Mouse (Mus musculus) forebrain, embryonic 12.5 days (tissue): ENCODE measurements around the gene Dusp14. TPM values are rescaled to one million over a fixed set of nuclear protein-coding genes. Genes with fewer than 3 reads are reported as not detected.
A peak's percentile ranks its signal among the peaks of the same experiment; 100 is the strongest.

Experiments
- ATAC-seq: fragments of 200-750 bp; cut with Nextera tagmentation; 2 replicates; pipeline ENCODE4 v1.8.0; 2017; ENCODE audit warnings: moderate TSS enrichment; ENCODE audit not compliant: low FRiP score
- H3K27ac ChIP-seq: fragments of 300-500 bp; sonication (generic); 2 replicates; pipeline ENCODE4 v1.5.1; 2016; ENCODE audit warnings: mild to moderate bottlenecking
- H3K27me3 ChIP-seq: fragments of 300-500 bp; sonication (generic); 2 replicates; pipeline ENCODE4 v1.6.1; 2016; ENCODE audit warnings: mild to moderate bottlenecking
- H3K36me3 ChIP-seq: fragments of 300-500 bp; sonication (generic); replicated peaks from 2 replicates; pipeline ENCODE4 v1.6.1; 2016; ENCODE audit warnings: mild to moderate bottlenecking
- H3K4me1 ChIP-seq: fragments of 300-500 bp; sonication (generic); 2 replicates; pipeline ENCODE4 v1.6.1; 2016
- H3K4me2 ChIP-seq: fragments of 300-500 bp; sonication (generic); 2 replicates; pipeline ENCODE4 v1.6.1; 2016; ENCODE audit warnings: mild to moderate bottlenecking, moderate library complexity
- H3K4me3 ChIP-seq: fragments of 300-500 bp; sonication (generic); replicated peaks from 2 replicates; pipeline ENCODE4 v1.5.1; 2016; ENCODE audit warnings: mild to moderate bottlenecking
- H3K9ac ChIP-seq: fragments of 300-500 bp; sonication (generic); 2 replicates; pipeline ENCODE4 v1.6.1; 2016; ENCODE audit warnings: mild to moderate bottlenecking
- H3K9me3 ChIP-seq: fragments of 300-500 bp; sonication (generic); 2 replicates; pipeline ENCODE4 v1.6.1; 2016
- WGBS: fragments of 180-500 bp; shearing (Covaris S2); methylation state at CpG from one replicate; pipeline ENCODE4 v1.1.7; 2016; 5-methylcytosine and 5-hydroxymethylcytosine counted together
- polyA plus RNA-seq: library from polyadenylated mRNA; unstranded; fragments of >200 nt; fragmentation: Nextera tagmentation; extraction: Ambion mirVana; gene quantifications from 2 replicates; pipeline ENCODE4 v1.2.1, GENCODE M21; 2016

Dusp14 gene
- polyA plus RNA-seq, 1 experiment from 2014 or later: 20.6 TPM

DNA sequence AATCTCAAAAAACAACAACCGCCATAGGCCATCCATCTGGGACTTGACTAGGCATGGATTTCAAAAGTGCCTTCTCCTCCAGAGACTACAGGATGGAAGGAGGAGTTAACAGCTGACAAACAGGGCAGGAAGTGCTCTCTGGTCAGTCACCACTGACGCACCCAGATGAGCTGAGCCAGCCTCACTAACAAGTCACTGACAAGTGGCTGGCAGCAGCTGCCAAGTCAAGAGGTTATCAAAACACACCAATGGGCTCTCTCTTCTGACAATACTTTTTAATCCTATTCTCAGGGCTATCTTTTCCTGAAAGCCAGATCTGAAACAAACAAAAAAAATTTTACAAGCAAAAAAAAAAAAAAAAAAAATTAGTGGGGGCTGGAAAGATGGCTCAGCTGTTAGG is 6.3 kb downstream of the Dusp14 start:
- Histone ChIP-seq H3K27ac (no peak overlapping the region), H3K4me2 (no peak overlapping the region), H3K36me3 (no peaks in the 10 kb centered on the region), H3K9ac (no peak overlapping the region), H3K4me1 (peaks cover 10% of the 10 kb centered on the region), H3K27me3 (peaks cover 12% of the 10 kb centered on the region), H3K9me3 (no peaks in the 10 kb centered on the region), H3K4me3 (no peak overlapping the region)
- no peak for ATAC-seq
- WGBS: 67% methylated on average over 2 of the region's 2 CpGs

DNA sequence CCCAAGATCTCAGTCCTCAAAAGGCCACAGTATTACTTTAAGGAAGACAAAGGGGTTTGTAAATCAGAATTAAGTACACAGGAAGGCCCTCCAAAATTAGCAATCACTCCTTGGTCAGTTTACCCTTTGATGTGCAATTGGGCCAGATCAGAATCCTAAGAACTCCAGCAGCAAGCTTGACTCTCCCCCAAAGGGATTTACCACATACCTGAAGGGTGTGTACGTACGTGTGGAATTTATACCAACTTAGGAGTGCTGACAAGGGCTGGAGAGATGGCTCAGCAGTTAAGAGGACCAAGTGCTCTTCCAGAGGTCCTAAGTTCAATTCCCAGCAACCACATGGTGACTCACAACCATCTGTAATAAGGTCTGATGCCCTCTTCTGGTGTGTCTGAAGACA is 7.2 kb downstream of the Dusp14 start:
- Histone ChIP-seq H3K36me3 (no peaks in the 10 kb centered on the region), H3K9ac (no peak overlapping the region), H3K9me3 (no peaks in the 10 kb centered on the region), H3K4me3 (no peak overlapping the region), H3K27me3 (peaks cover 5% of the 10 kb centered on the region), H3K27ac (no peak overlapping the region), H3K4me1 (peaks cover 2% of the 10 kb centered on the region), H3K4me2 (no peak overlapping the region)
- 89% methylated on average over 2 of the region's 2 CpGs for WGBS
- ATAC-seq: no peak

DNA sequence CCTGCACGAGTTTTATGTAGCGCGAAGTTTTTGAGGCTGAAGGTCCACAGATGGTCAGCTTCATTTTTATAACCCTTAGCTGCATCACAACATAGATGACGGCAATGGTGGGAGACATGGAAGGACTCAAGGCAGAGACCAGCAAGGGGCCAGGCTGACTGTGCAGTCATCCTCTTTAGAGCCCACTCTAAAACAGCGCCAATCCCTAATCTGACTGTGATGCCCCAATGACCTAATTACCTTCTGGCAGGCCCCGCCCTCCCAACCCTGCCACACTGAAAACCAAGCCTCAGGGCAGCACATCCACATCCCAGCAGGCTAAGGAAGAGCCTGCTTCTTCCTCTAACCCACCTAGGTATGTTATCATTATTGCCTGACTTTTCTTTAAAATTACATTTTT is 8.4 kb downstream of the Dusp14 start:
- Histone ChIP-seq H3K27ac (no peak overlapping the region), H3K27me3 (no peaks in the 10 kb centered on the region), H3K4me3 (no peak overlapping the region), H3K9me3 (no peaks in the 10 kb centered on the region), H3K4me2 (no peak overlapping the region), H3K4me1 (no peaks in the 10 kb centered on the region), H3K9ac (no peak overlapping the region), H3K36me3 (no peaks in the 10 kb centered on the region)
- WGBS: 80% methylated on average over 6 of the region's 6 CpGs
- ATAC-seq: no peak

DNA sequence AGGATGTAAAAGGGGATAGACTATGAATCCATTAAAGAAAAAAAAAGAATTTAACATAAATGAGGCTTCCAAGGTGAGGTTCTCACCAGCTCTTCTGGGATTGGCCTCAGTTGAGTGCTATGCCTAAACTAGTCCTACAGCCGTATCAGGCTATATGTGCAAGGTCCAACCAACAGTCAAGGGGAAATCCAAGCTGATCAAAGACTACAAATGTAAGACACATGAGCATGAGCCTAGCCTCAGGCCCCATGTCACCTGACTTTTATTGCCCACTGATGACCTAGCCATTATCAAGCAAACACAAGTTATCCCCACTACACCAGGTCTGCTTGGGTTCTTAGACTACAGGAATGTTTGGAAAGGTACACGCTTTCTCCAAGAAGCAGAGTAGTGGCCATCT is 9.3 kb downstream of the Dusp14 start:
- Histone ChIP-seq H3K36me3 (no peaks in the 10 kb centered on the region), H3K4me1 (no peaks in the 10 kb centered on the region), H3K4me2 (no peak overlapping the region), H3K9me3 (no peaks in the 10 kb centered on the region), H3K4me3 (no peak overlapping the region), H3K27me3 (no peaks in the 10 kb centered on the region), H3K27ac (no peak overlapping the region), H3K9ac (no peak overlapping the region)
- 92% methylated on average over 2 of the region's 2 CpGs for WGBS
- ATAC-seq: no peak

DNA sequence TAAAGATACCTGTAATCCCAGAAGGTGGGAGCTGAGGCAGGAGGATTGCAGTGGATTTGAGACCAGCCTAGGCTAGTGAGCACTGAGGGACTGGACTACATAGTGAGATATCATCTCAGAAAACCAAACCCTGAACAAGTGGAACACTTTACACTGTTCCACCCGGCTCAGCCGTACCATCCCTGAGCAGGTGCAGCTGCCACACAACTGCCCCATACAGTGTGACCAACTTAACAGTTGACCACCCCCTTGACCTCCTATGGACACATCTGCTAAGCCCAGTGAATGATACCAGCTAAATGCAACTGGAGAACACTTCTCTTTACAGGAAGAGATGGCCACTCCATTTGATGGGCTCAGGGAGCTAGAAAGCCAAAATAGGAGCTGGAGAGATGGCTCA is 11.6 kb downstream of the Dusp14 start:
- 96% methylated on average over 2 of the region's 2 CpGs for WGBS
- Histone ChIP-seq H3K9me3 (no peaks in the 10 kb centered on the region), H3K9ac (no peak overlapping the region), H3K27me3 (no peaks in the 10 kb centered on the region), H3K36me3 (no peaks in the 10 kb centered on the region), H3K4me2 (no peak overlapping the region), H3K4me3 (no peak overlapping the region), H3K4me1 (peaks cover 13% of the 10 kb centered on the region), H3K27ac (no peak overlapping the region)
- no peak for ATAC-seq

DNA sequence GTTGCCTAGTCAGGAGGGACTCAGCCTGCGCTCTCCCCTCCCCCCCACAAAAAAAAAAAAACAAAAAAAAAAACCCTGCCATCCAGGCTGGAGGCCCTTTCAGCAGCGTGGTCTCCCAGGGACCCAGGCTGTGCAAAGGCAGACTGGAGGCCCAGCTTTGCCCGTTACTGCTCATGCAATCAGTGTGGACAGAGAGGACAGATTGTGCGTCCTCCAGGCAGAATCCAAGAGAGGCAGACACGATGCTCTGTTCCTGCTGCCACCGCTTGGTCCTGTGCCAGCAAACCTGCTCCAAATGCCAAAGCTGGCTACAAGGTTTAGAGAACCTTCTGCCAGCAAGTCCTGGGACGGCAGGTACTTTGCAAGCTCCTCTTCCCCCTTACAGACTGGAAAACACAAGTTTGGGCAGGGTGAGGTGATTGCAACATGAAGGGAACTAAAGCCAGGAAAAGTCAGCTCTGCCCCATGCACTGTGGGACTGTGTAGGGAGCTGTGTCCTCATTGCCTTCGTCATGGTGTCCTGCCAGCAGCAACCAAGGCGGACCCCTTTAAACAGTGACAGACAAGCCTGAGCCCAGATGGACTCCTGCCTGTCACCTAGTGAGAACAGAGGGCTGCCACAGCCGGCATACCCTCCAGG is 15.4 kb downstream of the Dusp14 start:
- H3K9ac ChIP-seq: no peak overlapping the region
- H3K4me2 ChIP-seq: no peak overlapping the region
- WGBS: 52% methylated on average over 10 of the region's 10 CpGs
- peak; percentile 73; the same call in 1 of the 2 replicates for ATAC-seq
- H3K9me3 ChIP-seq: no peaks in the 10 kb centered on the region
- peaks cover 17% of the 10 kb centered on the region for H3K4me1 ChIP-seq
- H3K27ac ChIP-seq: peak overlapping the region; percentile 57; the same call in 1 of the 2 replicates
- no peak overlapping the region for H3K4me3 ChIP-seq
- no peaks in the 10 kb centered on the region for H3K27me3 ChIP-seq
- no peaks in the 10 kb centered on the region; the same call in 1 of the 2 replicates for H3K36me3 ChIP-seq

GRCm38 (mm10) chr11:84053055-84053454 is 16.0 kb downstream of the Dusp14 start:
- peaks cover 21% of the 10 kb centered on the region for H3K4me1 ChIP-seq
- H3K27ac ChIP-seq: peak overlapping the region; percentile 57; the same call in 1 of the 2 replicates
- no peaks in the 10 kb centered on the region for H3K9me3 ChIP-seq
- no peaks in the 10 kb centered on the region for H3K27me3 ChIP-seq
- H3K4me3 ChIP-seq: no peak overlapping the region
- no peak overlapping the region for H3K4me2 ChIP-seq
- 84% methylated on average over 7 of the region's 7 CpGs for WGBS
- H3K36me3 ChIP-seq: no peaks in the 10 kb centered on the region; the same call in 1 of the 2 replicates
- no peak overlapping the region for H3K9ac ChIP-seq
- no peak for ATAC-seq

GRCm38 (mm10) chr11:84048411-84048810 is 20.6 kb downstream of the Dusp14 start:
- H3K27me3 ChIP-seq: no peaks in the 10 kb centered on the region
- 0 out of 2 replicates have a peak overlapping the region, but pooled peaks have one; percentile 15 for H3K27ac ChIP-seq
- H3K4me2 ChIP-seq: no peak overlapping the region
- 73% methylated on average over 10 of the region's 10 CpGs for WGBS
- no peak; the same call in 1 of the 2 replicates for ATAC-seq
- H3K9ac ChIP-seq: no peak overlapping the region
- no peak overlapping the region for H3K4me3 ChIP-seq
- H3K36me3 ChIP-seq: no peaks in the 10 kb centered on the region; the same call in 1 of the 2 replicates
- no peaks in the 10 kb centered on the region for H3K9me3 ChIP-seq
- peaks cover 31% of the 10 kb centered on the region for H3K4me1 ChIP-seq

- Histone ChIP-seq H3K4me1 (peaks cover 42% of the 10 kb centered on the region), H3K36me3 (no peaks in the 10 kb centered on the region; the same call in 1 of the 2 replicates), H3K9me3 (no peaks in the 10 kb centered on the region), H3K4me3 (no peak overlapping the region), H3K27ac (no peak overlapping the region), H3K27me3 (no peaks in the 10 kb centered on the region), H3K9ac (no peak overlapping the region), H3K4me2 (no peak overlapping the region)
- ATAC-seq: no peak
- 76% methylated on average over 4 of the region's 4 CpGs for WGBS
Observed at GRCm38 (mm10) chr11:84047270-84047669, 21.8 kb downstream of the Dusp14 start.

DNA sequence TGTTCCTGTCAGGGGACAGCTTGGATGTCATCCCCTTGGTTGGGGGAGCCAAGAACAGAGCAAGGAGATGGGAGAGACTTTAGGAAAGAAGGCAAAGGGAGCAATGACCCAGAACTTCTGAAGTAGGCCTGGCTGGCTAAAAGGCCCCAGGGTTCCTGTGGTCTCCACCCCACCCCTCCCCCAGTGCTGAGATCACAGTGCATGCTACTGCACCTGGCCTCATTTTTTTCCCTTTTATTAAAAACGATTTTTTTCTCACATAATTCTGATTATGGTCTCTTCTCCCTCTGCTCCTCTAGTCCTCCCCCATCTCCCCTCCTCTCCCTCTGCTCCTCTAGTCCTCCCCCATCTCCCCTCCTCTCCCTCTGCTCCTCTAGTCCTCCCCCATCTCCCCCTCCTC is 24.1 kb downstream of the Dusp14 start:
- no peak overlapping the region for H3K4me2 ChIP-seq
- peaks cover 53% of the 10 kb centered on the region for H3K4me1 ChIP-seq
- H3K36me3 ChIP-seq: peaks cover 17% of the 10 kb centered on the region
- no peaks in the 10 kb centered on the region for H3K27me3 ChIP-seq
- H3K9me3 ChIP-seq: no peaks in the 10 kb centered on the region
- H3K9ac ChIP-seq: no peak overlapping the region
- no peak for ATAC-seq
- no peak overlapping the region for H3K4me3 ChIP-seq
- no peak overlapping the region for H3K27ac ChIP-seq
- 62% methylated on average over 1 of the region's 1 CpGs for WGBS

GRCm38 (mm10) chr11:84042808-84043762 is 26.0 kb downstream of the Dusp14 start:
- peak overlapping the region; percentile 19 for H3K4me2 ChIP-seq
- WGBS: 14% methylated on average over 14 of the region's 14 CpGs
- no peak overlapping the region for H3K4me3 ChIP-seq
- H3K9me3 ChIP-seq: no peaks in the 10 kb centered on the region
- H3K4me1 ChIP-seq: peaks cover 52% of the 10 kb centered on the region
- H3K27ac ChIP-seq: peak overlapping the region; percentile 92
- H3K27me3 ChIP-seq: no peaks in the 10 kb centered on the region
- ATAC-seq: peak; percentile 94
- H3K36me3 ChIP-seq: peaks cover 30% of the 10 kb centered on the region
- no peak overlapping the region for H3K9ac ChIP-seq

- 73% methylated on average over 6 of the region's 6 CpGs for WGBS
- H3K4me3 ChIP-seq: no peak overlapping the region
- H3K9ac ChIP-seq: no peak overlapping the region
- H3K27ac ChIP-seq: no peak overlapping the region
- ATAC-seq: no peak
- no peaks in the 10 kb centered on the region for H3K9me3 ChIP-seq
- peaks cover 46% of the 10 kb centered on the region for H3K4me1 ChIP-seq
- no peak overlapping the region for H3K4me2 ChIP-seq
- H3K36me3 ChIP-seq: peaks cover 42% of the 10 kb centered on the region
- H3K27me3 ChIP-seq: no peaks in the 10 kb centered on the region
Observed at GRCm38 (mm10) chr11:84040621-84041020, 28.4 kb downstream of the Dusp14 start.
